Mouse (Mus musculus): ENCODE measurements around the gene Clcnkb.

GRCm38 (mm10) chr4:141429847-141430246 lies 14.0 kb upstream of the Clcnkb start:
- TF ChIP-seq CTCF (IDR thresholded peaks at IDR 0.05), result peak; percentile 80
- no peak for TF ChIP-seq POLR2A (IDR thresholded peaks at IDR 0.05; ENCODE audit: insufficient read depth, low read depth, low read length)
- 0 out of 2 replicates have a peak, but pooled peaks have one; percentile 27 for TF ChIP-seq EP300 (IDR thresholded peaks at IDR 0.05; ENCODE audit: insufficient read depth, low read depth, low read length)
